Mouse (Mus musculus) lung, postnatal 0 days (tissue): ENCODE data around the gene Ipo5.

ENCODE experiments used
- CTCF ChIP-seq: IDR thresholded peaks from 2 replicates; pipeline ENCODE4 v1.5.1; 2016; ENCODE audit warnings: antibody characterized with exemption, mild to moderate bottlenecking
- EP300 ChIP-seq: IDR thresholded peaks from 2 replicates; pipeline ENCODE4 v1.6.1; 2016; ENCODE audit warnings: antibody characterized with exemption, mild to moderate bottlenecking, control low read depth

DNA sequence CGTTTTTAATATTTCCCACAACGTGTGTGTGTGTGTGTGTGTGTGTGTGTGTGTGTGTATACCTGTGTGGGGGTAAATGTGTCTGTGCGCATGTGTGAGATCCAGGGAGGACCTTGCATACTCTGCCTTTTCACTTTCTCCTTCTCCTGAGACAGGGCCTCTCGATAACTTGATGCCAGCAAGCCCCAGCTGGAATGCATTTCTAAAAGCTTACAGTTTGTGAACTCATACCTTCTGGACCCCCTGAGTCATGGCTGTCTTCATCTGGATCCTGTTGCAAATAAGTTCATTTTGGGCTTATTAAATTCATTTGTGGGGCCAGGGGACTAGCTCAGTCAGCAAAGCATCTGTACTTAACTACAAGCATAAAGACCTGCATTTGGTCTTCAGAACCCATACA is 57.7 kb downstream of the Ipo5 start:
- TF ChIP-seq CTCF: no peak
- TF ChIP-seq EP300: no peak
